Mouse (Mus musculus) cerebellum, adult 8-10 months (tissue): ENCODE measurements around the gene Nuak2.
"Not testable (repeated sequence)": the region's sequence is repeated elsewhere in the genome, so short reads cannot be mapped to it uniquely, and the experiment has no call there.

Source experiments
- DNase-seq: peaks from one replicate; pipeline ENCODE4 v3.0.0; 2022

Gene Nuak2

GRCm38 (mm10) chr1:132315889-132316624, at the start of gene Nuak2:
Gene Nuak2, plus strand, starts transcription at chr1:132316126.
- peak; percentile 80 for DNase-seq

GRCm38 (mm10) chr1:132266791-132267557, 49.0 kb upstream of the Nuak2 start:
- DNase-seq = no peak

GRCm38 (mm10) chr1:132267959-132268358, 48.0 kb upstream of the Nuak2 start:
- DNase-seq = no peak

GRCm38 (mm10) chr1:132268418-132269060, 47.4 kb upstream of the Nuak2 start:
- no peak for DNase-seq

GRCm38 (mm10) chr1:132271237-132271636, 44.7 kb upstream of the Nuak2 start:
- no peak for DNase-seq

- no peak for DNase-seq
These were observed 39.2 kb upstream of the Nuak2 start for GRCm38 (mm10) chr1:132276694-132277093.

- no peak for DNase-seq
These were observed 38.8 kb upstream of the Nuak2 start for GRCm38 (mm10) chr1:132277124-132277523.

- not testable (repeated sequence) for DNase-seq
These were observed 35.3 kb upstream of the Nuak2 start for GRCm38 (mm10) chr1:132280636-132281035.

GRCm38 (mm10) chr1:132281523-132282176, 34.3 kb upstream of the Nuak2 start:
- DNase-seq = no peak

- DNase-seq = no peak
These were observed 33.8 kb upstream of the Nuak2 start for GRCm38 (mm10) chr1:132282177-132282536.

- DNase-seq = no peak
These were observed 32.9 kb upstream of the Nuak2 start for GRCm38 (mm10) chr1:132283018-132283417.

- no peak for DNase-seq
These were observed 29.2 kb upstream of the Nuak2 start for GRCm38 (mm10) chr1:132286735-132287134.

GRCm38 (mm10) chr1:132287445-132287844, 28.5 kb upstream of the Nuak2 start:
- DNase-seq = no peak

- DNase-seq = no peak
These were observed 27.9 kb upstream of the Nuak2 start for GRCm38 (mm10) chr1:132287991-132288451.

GRCm38 (mm10) chr1:132289965-132290364, 26.0 kb upstream of the Nuak2 start:
- no peak for DNase-seq

- no peak for DNase-seq
These were observed 24.8 kb upstream of the Nuak2 start for GRCm38 (mm10) chr1:132290921-132291675.

- no peak for DNase-seq
These were observed 24.2 kb upstream of the Nuak2 start for GRCm38 (mm10) chr1:132291706-132292105.

- DNase-seq = no peak
These were observed 23.4 kb upstream of the Nuak2 start for GRCm38 (mm10) chr1:132292318-132293129.

- no peak for DNase-seq
These were observed 20.4 kb upstream of the Nuak2 start for GRCm38 (mm10) chr1:132295506-132295905.

GRCm38 (mm10) chr1:132296051-132296450, 19.9 kb upstream of the Nuak2 start:
- DNase-seq = no peak

- DNase-seq = peak; percentile 71
These were observed 17.5 kb upstream of the Nuak2 start, which contains the start of gene Klhdc8a for GRCm38 (mm10) chr1:132298425-132298800. Gene Klhdc8a, plus strand, starts transcription at chr1:132298626.
